Mouse (Mus musculus) gastrocnemius, postnatal 14 days (tissue): ENCODE results near the gene Psmc2. TPM values are rescaled to one million over a fixed set of nuclear protein-coding genes. Genes with fewer than 3 reads are reported as not detected.

Experiments
- DNase-seq: peaks from one replicate; pipeline ENCODE4 v3.0.0; 2021; ENCODE audit warnings: mixed read lengths
- intact Hi-C: fragments of 180-260 bp; cut with DNase I; formaldehyde crosslinking; loops from one replicate; pipeline ENCODE4 v1.15.1; 2025; ENCODE audit warnings: low total_unique reads
- total RNA-seq, 2 experiments: library from RNA; stranded (reverse); gene quantifications; 2 replicates each; pipeline ENCODE4 v1.2.3; 2021

Psmc2 gene
- total RNA-seq, 2 experiments from 2014 or later, result 99.4 to 102 TPM

- DNase-seq, result no peak
- intact Hi-C loops, result loop anchor here (10.0 kb wide), 1 partner anchor 54 kb away; the partner anchor contains the start of gene Pmpcb
Observed at GRCm38 (mm10) chr5:21789061-21789460, 4.0 kb downstream of the Psmc2 start.

GRCm38 (mm10) chr5:21792166-21792565 is 7.1 kb downstream of the Psmc2 start:
- DNase-seq, result no peak
- intact Hi-C loops, result no loop called here

DNA sequence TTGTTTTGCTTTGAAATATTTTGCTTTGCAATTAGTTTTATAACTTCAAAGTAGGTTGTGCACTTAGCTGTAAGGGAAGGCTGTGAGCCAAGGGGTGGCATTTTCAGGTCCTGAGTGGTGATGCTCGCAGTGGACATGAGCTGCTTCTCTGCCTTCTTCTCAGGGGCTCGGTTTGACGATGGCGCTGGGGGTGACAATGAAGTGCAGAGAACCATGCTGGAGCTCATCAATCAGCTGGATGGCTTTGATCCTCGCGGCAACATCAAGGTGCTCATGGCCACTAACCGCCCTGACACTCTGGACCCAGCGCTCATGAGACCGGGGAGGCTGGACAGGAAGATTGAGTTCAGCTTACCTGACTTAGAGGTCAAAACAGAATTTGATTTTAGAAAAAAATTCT is 17.8 kb downstream of the Psmc2 start:
- no peak for DNase-seq
- intact Hi-C loops, result no loop called here

GRCm38 (mm10) chr5:21803691-21804188 is 18.7 kb downstream of the Psmc2 start:
- no peak for DNase-seq
- intact Hi-C loops, result no loop called here

- DNase-seq, result no peak
- intact Hi-C loops, result no loop called here
Observed at GRCm38 (mm10) chr5:21804837-21805236, 19.8 kb downstream of the Psmc2 start.

GRCm38 (mm10) chr5:21810924-21811323 is 25.8 kb downstream of the Psmc2 start:
- intact Hi-C loops, result no loop called here
- DNase-seq, result no peak

GRCm38 (mm10) chr5:21813994-21814393 is 28.9 kb downstream of the Psmc2 start:
- intact Hi-C loops, result no loop called here
- DNase-seq, result no peak

DNA sequence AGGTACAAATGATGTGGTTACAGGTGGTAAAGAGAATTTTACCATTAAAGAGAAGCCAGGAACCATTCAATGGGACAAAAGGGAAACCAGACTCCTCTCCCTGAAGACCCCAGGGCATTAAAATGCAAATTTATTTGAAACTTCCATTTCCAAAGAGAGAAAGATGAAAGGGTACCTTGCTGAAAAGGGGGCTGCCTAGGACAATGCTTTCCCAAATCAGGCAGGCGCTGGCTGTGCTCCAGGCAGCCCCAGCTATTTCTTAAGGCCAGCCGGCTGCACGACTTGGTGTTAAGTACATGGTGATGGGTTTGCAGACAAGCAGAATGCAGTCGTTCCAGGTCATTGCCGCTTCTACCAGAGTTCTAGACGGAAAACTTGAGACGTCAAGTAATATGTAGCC is 41.3 kb downstream of the Psmc2 start:
- DNase-seq, result no peak
- intact Hi-C loops, result no loop called here

DNA sequence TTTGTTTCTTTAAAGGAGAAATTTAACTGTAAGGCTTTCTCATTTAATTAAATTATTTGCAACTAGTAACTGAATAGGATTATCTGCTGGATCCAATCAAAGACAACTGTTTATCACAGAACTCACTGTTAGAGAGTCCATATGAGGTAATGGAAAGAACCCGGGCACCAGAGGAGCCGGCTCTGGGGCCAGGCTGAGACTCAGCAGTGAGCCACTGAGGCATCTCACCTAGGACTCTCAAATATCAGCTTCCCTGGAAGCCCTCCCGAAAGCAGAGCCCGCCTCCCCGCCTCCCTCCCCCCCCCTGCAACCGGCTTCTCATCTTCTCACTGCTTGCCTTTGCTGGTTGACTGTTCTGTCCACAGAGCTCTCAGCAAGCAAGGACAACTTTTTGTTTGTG is 42.6 kb downstream of the Psmc2 start:
- DNase-seq, result no peak
- intact Hi-C loops, result no loop called here

- DNase-seq, result no peak
- intact Hi-C loops, result no loop called here
Observed at GRCm38 (mm10) chr5:21828855-21829254, 43.8 kb downstream of the Psmc2 start.

- intact Hi-C loops, result no loop called here
- no peak for DNase-seq
Observed at GRCm38 (mm10) chr5:21831761-21832160, 46.7 kb downstream of the Psmc2 start.

DNA sequence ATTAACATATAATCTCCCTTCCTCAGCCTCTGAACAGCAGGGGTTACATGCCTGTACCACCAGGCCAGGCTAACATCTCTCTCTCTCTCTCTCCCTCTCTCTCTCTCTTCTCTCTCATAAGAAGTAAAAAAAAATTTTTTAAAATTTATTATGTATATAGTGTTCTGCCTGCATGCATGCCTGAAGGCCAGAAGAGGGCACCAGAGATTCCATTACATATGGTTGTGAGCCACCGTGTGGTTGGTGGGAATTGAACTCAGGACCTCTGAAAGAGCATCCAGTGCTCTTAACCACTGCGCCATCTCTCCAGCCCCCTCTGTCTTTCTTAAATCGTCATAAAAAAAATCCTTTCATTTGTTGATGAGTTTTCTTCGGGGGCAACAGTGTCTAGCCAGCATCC is 59.6 kb downstream of the Psmc2 start:
- no peak for DNase-seq
- intact Hi-C loops, result no loop called here

DNA sequence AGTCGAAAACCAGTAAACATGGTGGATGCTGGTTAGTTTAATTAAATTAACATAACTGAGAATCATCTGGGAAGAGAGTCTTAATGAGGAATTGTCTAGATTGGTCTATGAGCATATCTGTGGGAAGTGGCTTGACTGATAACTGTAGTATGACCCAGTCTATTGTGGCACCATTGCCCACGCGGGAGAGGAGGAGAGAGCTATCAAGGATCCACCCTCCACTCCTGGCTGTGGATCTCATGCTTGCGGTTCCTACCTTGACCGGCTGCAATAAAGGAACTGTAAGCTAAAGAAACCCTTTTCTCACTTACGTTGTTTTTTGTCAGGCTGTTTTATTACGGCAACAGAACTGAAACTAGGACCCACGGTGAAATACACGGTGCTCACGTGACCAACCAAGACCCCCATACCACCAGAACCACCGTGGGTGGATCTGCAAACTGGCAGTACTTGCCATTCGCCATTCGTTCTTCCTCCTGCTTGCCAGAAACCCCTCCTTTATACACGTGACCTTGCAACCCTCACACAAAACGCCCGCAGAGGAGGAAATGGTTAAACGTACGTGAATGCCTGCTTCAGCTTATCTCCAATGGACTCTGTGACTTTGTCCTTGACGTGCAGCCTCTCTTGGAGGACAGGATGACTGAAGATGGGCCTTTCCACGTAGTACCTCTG is 61.7 kb downstream of the Psmc2 start:
- intact Hi-C loops, result no loop called here

DNA sequence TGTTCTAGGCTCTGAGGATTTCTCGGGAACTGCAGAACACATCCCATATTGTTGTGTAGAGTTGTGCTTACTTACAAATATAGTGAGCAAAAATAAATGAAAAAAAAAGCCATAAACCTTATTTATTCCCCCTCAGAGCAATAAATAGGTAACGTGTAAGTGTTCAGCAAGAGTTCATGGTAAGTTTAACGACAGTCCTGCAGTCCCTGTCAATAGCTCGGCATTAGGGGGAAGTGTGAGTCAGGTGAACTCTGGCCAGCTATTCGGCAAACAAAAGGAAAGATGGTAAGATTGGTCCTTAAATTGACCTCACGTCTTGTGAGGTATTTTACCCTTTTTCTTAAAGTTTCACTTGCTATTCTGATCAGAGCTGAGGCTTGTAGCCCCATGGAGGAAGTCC is 62.4 kb downstream of the Psmc2 start:
- intact Hi-C loops, result no loop called here
- no peak for DNase-seq

More for the DNA sequence above, 61.7 kb downstream of the Psmc2 start:
- no peak for DNase-seq

- intact Hi-C loops, result no loop called here
Observed at GRCm38 (mm10) chr5:21851679-21852340, 66.7 kb downstream of the Psmc2 start.

More at GRCm38 (mm10) chr5:21851679-21852340, 66.7 kb downstream of the Psmc2 start:
- no peak for DNase-seq

Other genes starting within 250 kb of the Psmc2 start
- 10 to 100 TPM in 1 of 2 experiments, 1 to 10 TPM in 1; 9.8 to 14.3 TPM for gene Lrrc17, start 241.7 kb upstream of the Psmc2 start, total RNA-seq
- gene Fbxl13, start 139.6 kb upstream of the Psmc2 start, total RNA-seq, result under 1 TPM; 0.16 to 0.22 TPM
- 1 to 10 TPM; 6.2 to 6.8 TPM for gene Armc10, start 139.5 kb upstream of the Psmc2 start, total RNA-seq
- gene Napepld, start 83.9 kb upstream of the Psmc2 start, total RNA-seq, result 1 to 10 TPM; 8.6 to 9.5 TPM
- 100 to 1,000 TPM; 124 to 132 TPM for gene Pmpcb, start 48.1 kb upstream of the Psmc2 start, total RNA-seq
- 10 to 100 TPM; 13.2 to 13.6 TPM for gene Dnajc2, start within 50 bp of the Psmc2 start, total RNA-seq
- gene Slc26a5, start 80.3 kb downstream of the Psmc2 start, total RNA-seq, result not detected